Mouse (Mus musculus) kidney, postnatal 10 days (tissue): ENCODE data around the gene Sept8.
A peak's percentile ranks its signal among the peaks of the same experiment; 100 is the strongest.

ENCODE experiments used
- DNase-seq: peaks from one replicate; pipeline ENCODE4 v3.0.0; 2021; ENCODE audit warnings: mixed read lengths

Sept8 gene

DNA sequence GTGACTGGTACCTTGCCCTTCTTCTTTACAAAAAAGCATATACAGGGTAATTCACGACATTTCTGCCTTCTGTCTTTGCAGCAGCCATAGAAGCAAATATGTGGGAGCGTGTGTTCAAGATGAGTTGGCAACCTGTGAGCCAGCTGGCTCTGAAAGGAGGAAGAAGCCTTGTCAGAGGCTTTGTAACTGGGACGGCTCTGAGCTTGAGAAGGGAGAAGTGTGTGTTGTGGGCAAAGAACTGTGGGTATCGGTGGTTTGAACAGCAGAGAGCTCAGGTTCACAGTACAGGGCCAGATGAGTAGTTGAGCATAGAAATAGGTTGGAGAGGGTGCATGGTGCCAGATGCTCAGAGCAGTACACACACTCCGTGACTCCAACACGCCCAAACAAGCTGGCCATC lies 22.1 kb upstream of the Sept8 start:
- DNase-seq = no peak

DNA sequence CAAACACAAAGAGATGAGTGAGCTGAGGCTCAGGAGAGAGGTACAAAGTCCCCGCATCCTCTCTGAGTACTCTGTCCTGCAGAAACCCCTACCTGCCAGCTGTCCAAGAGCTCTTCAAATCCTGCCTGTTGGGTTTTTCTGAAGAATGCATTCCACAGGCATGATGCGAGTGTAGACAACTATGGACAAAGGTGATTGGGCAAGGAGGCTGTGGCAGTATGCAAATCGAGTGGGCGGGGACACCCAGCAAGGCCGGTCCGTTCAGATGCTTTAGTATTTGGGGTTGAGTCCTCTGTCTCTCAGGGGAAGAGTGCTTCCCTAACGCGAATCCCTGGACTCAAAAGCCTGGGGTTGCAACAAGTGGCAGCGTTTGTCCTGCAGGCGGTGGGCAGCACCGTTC lies 18.5 kb upstream of the Sept8 start:
- peak; percentile 47 for DNase-seq

DNA sequence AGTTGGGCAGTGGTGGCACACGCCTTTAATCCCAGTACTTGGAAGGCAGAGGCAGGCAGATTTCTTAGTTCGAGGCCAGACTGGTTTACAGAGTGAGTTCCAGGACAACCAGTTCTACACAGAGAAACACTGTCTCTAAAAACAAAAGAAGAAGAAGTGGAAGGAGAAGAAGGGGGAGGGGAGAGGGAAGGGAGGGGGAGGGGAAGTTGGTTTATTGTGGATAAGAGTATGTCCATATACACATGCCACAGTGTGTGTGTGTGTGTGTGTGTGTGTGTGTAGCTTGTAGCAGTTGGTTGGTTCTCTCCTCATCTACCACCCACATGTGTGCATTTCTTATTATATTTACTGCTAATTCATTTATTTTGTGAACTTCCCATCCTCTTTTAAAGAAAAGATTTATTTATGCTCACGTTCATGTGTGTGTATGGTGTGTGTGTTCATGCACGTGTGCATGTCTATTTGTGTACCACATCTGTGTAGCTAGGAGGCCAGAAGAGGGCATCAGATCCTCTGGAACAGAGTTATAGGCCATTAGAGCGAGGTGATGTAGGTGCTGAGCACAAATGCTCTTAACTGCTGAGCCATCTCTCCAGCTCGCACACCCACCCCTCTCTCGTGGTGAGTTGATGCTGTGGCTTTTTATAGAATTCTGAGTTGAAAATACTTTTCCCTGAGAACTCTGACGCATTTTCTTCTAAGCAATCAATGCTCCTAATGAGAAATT lies 16.9 kb upstream of the Sept8 start:
- DNase-seq = no peak

DNA sequence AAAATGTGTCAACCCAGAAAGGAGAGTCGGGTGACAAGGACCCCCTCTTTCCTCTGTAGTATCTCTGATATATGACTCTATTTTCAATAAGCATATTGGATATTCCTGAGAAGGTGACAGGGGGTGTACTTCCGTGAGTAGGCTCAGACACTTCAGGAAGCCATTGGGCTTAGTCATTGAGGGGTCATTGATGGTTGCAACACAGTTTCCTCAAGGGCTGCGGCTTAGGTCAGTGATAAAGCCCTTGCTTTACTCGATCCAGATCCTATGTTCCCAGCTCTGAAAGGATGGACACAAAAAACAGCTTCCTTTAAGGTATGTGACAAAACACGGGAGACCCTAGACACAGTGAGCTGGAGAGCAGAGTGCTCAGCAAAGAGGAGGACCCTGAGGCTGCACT lies 15.3 kb upstream of the Sept8 start:
- DNase-seq = no peak

DNA sequence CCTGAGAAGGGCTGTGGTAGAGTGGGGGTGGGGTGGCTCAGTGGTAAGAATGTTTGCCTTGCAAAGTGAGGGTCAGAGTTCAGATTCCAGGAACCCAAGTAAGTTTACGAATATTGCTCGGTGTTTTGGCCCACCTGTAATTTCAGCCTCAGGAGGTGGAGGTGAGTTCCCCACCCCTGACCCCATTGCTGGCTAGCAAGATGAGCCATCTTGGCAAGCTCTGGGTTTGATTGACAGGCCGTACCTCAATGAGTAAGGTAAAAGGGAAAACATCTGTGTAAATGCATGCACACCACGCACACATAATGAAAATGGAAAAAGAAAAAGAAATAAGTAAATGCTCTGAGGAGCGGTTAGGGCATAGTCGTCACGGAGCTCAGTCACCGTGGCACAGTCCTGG lies 14.7 kb upstream of the Sept8 start:
- DNase-seq = no peak

DNA sequence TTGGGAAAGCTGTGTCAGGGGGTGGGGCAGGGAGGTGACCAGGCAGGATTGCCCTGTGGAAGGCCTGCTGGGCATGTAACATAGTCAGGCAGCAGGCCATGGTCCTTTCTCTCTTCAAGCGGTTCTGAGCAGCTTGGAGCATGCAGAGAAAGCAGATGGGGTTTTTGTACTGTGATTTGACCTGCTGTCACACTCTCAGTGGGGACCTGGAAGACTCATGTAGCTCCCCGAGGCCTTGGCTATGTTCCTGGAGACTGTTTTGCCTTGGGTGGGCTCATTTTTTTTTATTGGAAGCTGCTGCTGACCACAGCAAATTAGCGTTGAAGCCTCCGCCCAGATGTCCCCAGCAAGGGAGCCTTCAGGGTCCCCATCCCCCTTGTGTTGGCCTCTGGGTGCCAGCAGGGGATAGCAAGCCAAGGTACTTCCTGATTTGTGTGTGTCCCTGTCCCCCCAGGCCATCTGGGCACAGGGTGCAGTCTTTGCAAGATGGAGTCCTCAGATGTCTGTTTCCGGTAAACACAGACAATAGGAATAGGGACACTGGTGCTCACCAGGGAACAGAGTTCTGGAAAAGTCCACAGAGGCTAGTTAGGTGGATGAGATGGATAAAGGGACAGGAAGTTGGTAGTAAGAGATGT lies 13.9 kb upstream of the Sept8 start:
- no peak for DNase-seq

DNA sequence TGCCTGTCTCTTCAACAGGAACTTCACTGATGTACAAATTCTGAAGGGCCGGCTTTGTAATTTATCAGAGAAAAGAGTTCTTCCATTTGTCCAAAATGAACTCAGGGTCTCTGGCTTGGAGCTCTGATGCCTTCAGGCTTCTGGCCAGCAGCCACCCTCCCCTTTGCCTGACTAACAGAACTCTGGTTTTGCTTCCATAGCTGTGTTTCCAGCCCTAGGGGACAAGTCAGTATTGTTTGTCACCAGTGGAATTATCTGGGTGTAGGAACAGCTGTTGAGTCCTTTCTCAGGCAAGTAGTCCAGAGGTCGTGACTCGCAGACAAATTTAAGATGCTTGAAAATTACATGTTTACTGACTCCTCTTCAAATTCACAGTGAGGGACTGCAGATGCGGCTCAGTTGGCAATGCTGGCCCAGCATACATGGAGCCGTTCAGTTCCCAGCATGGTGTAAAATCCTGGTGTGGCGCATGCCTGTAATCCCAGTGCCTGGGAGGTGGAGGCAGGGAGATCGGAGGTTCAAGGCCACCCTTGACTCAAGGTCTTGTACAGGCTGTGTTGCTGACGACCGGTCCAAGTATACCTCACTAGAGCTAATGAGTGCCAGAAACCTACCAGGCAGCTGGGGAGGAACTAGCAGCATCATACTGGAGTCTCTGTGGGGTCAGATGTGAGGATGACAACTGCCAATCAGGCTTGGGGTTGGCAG lies 11.8 kb upstream of the Sept8 start:
- peak; percentile 57 for DNase-seq

DNA sequence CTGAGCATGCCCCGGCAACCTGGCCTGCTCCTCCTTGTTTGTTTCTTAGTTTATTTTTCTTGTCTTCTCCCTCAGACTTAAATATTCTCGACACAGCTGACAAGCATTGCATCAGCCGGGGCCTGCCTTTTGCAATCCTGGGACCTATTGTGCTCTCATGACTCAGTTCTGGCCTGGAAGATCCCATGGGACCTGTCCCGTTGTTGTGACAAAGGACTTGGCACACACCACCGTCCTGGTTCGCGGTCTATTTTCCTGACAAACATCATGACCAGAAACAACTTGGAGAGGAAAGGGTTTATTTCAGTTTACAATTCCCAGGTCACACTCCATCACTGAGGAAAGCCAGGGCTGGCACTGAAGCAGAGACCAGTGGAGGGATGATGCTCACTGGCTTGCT lies 10.9 kb upstream of the Sept8 start:
- DNase-seq = peak; percentile 52

DNA sequence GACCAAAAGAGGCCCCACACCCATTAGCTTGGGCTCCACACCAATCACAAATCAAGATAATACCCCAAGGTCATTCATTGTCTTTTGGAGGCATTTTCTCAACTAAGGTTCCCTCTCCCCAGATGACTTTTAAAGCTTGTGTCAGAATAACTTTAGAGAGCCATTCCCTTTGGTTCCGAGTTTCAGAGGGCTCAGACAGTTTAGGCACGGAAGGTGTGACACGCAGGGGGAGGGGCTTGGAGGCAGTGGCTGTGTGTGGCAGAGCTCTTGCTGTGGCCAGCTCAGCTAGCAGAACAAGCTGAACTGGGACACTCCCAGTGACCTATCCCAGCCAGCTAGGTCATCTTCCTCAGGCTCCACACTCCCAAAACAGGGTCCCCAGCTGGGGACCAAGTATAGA lies 10.5 kb upstream of the Sept8 start:
- no peak for DNase-seq

DNA sequence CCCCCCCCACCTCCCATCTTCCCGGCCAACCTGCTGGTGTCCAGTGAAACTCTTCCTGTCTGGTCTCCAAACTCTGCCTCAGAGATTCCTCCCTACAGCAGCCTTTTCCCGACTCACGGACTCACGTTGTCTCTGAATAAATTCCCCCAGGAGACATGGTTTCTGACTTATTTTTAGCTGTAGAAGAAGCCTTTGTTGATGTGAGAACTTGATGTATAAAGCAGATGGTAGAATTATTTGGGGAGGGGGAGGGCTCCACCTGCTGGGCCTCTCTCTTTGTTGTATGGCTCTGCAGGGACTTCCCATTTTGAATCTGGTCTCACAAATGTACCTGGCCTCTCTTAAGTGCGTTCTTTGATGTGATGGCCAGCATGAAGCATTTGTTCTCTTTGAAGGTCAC lies 8.7 kb upstream of the Sept8 start:
- no peak for DNase-seq

DNA sequence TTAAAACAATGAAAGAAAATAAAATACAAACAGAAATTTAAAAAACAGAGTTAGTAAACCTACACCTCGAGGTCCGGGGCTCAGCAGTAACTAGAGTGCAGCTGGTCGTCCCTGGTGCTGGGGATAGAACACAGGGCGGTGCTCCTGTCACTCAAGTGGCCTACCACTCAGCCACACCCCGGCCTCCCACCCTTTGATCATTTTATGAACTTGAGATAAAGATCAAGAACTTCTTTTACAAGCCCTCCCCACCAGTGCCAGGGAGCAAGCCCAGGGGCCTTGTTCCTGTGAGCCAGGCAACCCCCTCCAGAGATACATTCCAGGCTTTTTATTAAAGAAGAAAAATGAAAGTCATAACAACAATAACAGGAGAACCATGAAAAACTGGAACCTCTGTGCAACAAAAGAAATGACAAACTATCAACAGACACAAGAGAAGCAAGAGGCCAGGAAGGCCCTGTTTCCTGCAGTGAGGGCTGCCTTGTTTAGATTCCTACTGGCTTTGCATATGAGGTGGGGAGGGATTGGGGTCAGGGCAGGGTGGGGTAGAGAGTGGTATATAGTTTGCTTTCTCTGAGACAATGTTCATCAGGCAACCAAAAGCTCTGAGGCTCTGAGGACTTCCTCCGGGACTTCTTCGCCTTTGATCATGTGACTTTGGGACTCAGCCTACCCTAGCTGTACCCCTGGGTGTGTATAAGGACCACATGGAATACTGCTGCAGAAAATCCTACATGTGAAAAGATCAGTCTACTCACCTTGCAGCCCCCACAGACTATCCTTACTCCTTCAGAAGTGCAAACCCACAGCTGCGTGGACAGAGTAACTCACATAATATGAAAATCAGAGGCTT lies 2.1 kb upstream of the Sept8 start:
- DNase-seq = no peak

DNA sequence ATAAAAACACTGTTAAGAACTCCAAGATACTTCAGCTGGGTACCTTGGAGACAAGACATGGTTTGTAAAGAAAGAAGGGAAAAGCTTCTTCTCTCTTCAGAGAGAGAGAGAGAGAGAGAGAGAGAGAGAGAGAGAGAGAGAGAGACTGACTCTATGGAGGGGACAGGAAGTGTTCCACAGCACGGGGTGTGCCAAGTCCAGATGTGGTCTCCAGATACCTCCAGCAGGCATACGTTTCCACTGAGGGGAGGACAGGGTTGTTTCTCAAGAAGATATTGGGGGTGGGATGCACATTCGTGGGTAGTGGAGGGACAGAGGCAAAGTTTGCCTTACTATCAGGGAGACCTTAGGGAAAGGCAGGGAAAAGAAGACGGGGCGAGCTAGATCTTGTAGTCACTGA lies 298 bp upstream of the Sept8 start:
- DNase-seq = no peak

DNA sequence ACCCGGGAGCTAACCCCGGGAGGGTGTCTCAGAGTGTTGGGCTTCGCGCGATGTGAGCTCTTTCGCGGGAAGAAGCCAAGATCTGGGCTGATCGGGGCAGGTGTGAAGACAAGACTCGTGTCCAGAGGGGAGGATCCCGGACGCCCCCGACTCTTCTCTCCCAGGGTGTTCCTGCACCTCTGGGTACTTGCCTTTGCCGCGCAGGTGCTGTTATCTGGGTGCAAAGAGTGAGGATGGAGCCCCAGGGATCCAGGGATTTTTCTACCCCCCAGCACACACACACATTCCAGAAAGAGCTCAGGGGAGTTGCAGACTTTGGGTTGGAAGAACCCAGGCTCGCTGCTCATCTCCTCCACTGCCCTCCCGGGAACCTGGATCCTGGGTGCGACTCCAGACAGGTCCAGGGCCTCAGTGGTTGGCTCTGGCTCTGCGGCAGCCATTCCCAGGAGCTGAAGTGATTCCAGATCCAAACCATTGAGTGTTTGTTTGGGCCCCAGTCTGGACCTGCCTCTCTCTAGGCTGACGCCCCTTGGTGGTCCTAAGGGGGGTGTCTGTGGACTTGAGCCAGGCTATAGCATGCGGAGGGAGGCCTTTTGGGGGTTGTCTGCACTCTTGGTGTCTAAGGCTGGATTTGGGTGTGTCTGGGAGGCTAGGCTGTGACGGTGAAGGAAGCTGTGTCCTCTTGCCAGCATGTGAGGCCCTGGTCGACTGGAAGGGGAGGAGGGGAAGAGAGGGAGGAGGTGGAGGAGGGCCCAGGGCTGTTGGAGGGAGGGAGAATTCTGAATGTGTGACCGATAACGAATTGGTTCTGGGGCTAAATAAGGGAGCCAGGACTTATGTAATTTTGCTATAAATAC lies 1.3 kb downstream of the Sept8 start:
- peak; percentile 59 for DNase-seq

DNA sequence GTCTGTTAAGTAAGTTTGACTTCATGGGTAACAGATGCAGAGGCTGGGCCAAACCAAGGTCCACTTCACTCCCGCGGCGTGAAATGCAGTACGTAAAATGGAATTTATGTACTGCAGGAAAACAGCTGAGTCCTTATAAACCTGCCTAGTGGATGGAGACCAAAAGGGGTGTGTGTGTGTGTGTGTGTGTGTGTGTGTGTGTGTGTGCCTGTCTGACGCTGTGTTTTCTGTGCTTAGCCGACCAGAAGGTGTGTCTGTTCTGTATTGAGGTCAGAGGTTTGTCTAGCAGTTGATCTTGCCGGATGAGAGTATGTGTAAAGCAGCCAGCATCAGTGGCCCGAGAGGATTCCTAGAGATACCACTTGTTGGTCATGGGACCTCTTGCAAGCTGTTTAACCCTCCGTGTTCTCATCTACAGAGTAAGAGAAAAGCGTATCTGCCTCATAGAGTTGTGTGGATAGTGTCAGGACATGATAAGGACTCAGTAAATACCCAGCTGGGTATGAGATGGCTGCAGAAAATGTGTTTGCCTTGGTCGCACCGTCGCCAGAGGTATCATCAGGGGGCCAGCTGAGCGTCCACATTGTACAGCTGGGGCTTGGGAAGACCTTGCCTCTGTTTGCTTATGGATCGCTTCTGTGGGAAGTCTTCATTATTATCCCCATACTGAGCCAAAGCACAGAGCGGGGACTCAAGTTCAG lies 2.2 kb downstream of the Sept8 start:
- DNase-seq = peak; percentile 16

DNA sequence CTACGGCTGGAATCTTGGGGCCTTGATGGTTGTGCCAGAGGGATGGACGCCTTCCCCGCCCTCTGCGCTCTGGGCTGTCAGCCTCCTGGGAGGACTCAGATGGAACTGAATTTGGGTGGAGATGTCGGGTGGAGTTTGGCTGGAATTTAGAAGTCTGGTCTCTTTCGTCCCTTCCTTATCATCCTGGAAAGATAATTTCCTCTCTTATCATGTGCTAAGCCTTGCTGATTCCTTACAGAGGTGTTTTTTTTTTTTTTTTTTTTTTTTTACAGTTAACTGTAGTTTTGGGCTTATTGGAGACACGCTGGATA lies 2.7 kb downstream of the Sept8 start:
- DNase-seq = no peak

DNA sequence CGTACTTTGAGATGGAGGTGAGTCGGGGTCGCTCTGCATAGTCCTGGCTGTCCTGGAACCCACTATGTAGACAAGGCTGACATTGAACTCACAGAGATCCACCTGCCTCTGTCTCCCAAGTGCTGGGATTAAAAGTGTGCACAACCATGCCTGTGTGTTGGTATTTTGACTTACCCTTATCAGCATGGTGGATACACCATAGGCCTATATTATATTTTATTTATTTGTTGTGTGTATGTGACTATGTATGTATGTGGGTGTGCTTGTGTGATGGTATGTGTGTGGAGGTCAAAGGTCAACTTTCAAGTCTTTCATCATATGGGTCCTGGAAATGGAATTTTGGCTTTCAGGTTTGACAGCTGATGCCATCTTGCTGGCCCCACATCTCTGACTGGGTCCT lies 3.3 kb downstream of the Sept8 start:
- no peak for DNase-seq

DNA sequence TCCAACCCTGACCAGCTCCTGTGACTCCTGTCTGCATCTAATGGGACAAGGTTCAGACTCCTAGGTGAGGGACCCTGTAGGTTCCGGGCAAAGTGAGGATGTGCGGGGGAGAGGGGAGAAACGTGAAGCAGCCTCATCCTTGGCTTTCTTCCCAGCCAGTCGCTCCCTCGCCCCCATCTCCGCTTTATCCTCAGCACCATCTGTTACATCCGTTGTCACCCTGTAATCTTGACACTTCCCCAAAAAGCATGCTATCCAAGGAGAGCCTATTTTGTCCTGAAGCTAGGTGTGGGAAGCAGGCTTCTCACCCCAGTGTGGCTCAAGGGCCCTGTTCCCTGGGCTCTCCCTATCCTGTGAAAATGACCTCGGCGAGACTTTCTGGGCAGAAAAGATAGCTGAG lies 3.9 kb downstream of the Sept8 start:
- DNase-seq = no peak

DNA sequence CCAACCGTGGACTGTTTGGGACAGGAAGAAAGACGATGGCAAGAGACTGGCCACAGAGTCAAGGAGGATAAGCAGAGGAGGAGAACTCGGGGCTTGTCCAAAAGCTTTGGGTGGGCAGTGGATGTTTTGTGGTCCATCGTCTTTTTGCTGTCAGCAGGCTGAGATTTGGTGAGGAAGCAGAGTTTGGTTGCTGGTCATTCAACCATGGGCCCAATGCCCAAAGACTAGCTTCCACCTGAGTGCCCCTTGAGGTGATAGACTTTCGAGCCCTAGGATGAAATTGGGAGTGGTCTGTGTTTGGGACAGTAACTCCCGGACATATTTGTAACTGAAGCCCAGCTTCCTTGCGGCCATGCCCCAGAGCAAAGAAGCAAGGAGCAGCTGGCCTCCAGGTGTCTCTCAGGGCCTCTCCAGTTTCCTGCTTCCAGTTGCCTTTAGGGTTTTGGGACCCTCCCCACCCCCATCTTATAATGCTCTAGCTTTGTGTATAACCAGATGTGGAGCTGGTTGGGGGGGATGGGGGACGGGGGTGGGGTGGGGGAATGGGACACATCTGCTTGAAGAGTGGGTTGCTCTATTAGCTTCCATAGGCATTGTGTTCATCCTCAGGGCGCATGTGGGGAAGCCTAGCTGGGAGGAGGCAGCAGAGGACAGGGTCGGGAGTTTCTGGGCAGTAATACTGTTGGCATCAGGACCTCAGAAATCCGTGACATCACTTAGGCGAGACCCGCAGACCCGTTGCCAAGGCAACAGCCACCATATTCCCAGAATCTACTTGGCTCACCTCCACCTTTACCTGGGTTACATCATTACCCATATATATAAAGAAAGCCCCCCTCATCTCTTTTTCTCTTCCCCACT lies 4.7 kb downstream of the Sept8 start:
- DNase-seq = no peak

DNA sequence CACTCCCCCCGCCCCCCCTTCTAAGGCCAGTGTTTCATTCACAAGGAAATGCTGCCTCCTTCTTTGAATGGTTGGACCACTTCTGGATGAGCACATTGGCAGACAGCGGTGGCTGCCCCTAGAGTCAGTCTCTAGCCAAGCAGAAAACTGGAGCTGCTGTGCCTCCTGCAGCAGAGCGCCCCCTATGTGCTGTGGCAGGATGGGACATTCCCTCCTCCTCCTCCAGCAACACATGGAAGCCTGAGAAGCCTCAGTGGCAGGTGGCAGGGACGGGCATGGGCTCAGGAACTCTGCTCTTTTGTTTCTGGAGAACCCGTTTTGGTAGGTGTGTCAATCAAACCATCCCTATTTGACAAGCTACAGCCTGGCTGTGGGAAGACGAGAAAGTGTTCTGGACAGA lies 5.8 kb downstream of the Sept8 start:
- peak; percentile 39 for DNase-seq

DNA sequence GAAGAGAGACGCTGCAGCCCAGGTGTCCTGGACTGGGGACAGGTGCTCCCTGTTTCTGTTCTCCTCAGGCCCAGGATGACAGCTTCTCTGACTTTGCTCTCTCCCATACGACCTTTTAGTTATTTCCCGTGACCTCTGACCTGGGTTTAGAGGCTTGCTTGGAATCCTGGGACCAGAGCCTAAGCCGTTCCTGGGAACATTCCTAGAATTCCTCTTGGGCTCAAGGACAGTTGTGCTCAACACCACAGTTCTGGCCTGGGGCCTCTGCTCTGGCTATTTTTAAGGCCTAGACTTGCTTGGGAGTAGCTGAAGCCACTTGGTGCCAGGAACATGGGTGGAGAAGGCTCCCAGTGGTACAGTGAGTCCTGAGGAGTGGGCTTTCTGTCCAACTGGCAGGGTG lies 6.4 kb downstream of the Sept8 start:
- peak; percentile 46 for DNase-seq
